Mouse (Mus musculus) midbrain, embryonic 11.5 days (tissue): Measurements from ENCODE around the gene Il31ra. TPM values are rescaled to one million over a fixed set of nuclear protein-coding genes. Genes with fewer than 3 reads are reported as not detected.
"Not testable (repeated sequence)": the region's sequence is repeated elsewhere in the genome, so short reads cannot be mapped to it uniquely, and the experiment has no call there.

Source experiments
- ATAC-seq: fragments of 200-750 bp; cut with Nextera tagmentation; 2 replicates; pipeline ENCODE4 v1.8.0; 2017; ENCODE audit warnings: moderate TSS enrichment, moderate library complexity; ENCODE audit not compliant: low FRiP score
- DNase-seq: peaks from one replicate; pipeline ENCODE4 v3.0.0; 2015; ENCODE audit warnings: low spot score; ENCODE audit errors: missing footprints
- H3K27ac ChIP-seq: fragments of 300-500 bp; sonication (generic); 2 replicates; pipeline ENCODE4 v1.5.1; 2014; ENCODE audit warnings: low read depth, low read length
- H3K27me3 ChIP-seq: fragments of 300-500 bp; sonication (generic); 2 replicates; pipeline ENCODE4 v1.6.1; 2014; ENCODE audit warnings: mild to moderate bottlenecking, low read length, moderate library complexity, mixed read lengths; ENCODE audit not compliant: control insufficient read depth, insufficient read depth
- H3K36me3 ChIP-seq: fragments of 300-500 bp; sonication (generic); 2 replicates; pipeline ENCODE4 v1.6.1; 2014; ENCODE audit warnings: mild to moderate bottlenecking, low read length, moderate library complexity, mixed read lengths; ENCODE audit not compliant: control insufficient read depth, insufficient read depth
- H3K4me1 ChIP-seq: fragments of 300-500 bp; sonication (generic); 2 replicates; pipeline ENCODE4 v1.6.1; 2014; ENCODE audit warnings: low read length; ENCODE audit not compliant: control insufficient read depth, insufficient read depth
- H3K4me2 ChIP-seq: fragments of 300-500 bp; sonication (generic); 2 replicates; pipeline ENCODE4 v1.6.1; 2014; ENCODE audit warnings: mild to moderate bottlenecking, moderate library complexity
- H3K4me3 ChIP-seq: fragments of 300-500 bp; sonication (generic); 2 replicates; pipeline ENCODE4 v1.5.1; 2014; ENCODE audit warnings: low read depth, low read length
- H3K9ac ChIP-seq: fragments of 300-500 bp; sonication (generic); 2 replicates; pipeline ENCODE4 v1.6.1; 2014; ENCODE audit warnings: low read length
- H3K9me3 ChIP-seq: fragments of 300-500 bp; sonication (generic); 2 replicates; pipeline ENCODE4 v1.6.1; 2016; ENCODE audit warnings: low read length; ENCODE audit not compliant: control insufficient read depth
- WGBS: fragments of 180-500 bp; shearing (Covaris S2); extraction: QIAGEN DNeasy Blood & Tissue Kit; methylation state at CpG from one replicate; pipeline ENCODE4 v1.1.7; 2014; 5-methylcytosine and 5-hydroxymethylcytosine counted together
- polyA plus RNA-seq: library from polyadenylated mRNA; unstranded; fragments of >200 nt; fragmentation: Nextera tagmentation; extraction: Ambion mirVana; gene quantifications from 2 replicates; pipeline ENCODE4 v1.2.1, GENCODE M21; 2014

The Il31ra gene
- polyA plus RNA-seq, 1 experiment from 2014 or later = not detected

DNA sequence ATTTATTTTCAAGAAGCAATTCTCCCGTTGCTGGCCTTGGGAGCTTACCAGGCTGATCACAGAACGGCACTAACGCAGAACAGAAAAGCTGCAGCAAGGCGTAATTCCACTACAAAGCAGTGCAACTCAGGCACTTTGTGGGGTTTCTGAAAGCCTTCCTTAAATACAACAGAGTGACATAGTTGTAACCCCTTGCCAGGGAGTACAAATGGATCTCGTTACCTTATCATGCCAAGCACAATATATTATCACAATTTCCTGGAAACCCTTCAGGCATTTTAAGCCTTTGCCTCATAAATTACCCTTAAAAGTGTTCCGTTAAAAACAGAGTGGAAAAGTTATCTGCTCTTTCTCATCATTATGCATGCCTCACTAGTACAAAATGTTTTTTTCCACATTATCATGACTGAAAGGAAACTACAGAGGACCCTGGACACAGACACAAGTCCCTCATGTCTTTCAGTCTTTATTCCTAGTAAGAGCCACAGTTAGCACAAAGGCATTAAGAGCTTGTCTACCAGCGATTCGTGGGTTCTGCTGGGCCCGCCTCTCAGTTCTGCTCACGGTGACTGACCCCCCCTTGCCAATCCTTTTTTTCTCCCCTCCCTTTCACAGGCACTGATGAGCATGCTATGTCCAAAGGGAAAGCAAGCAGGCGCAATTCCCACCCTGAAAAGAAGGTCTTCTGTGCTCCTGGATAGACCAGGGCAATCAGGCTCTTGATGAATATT lies 13.4 kb downstream of the Il31ra start:
- WGBS = 42% methylated on average over 11 of the region's 11 CpGs
- no peak overlapping the region for H3K4me2 ChIP-seq
- no peaks in the 10 kb centered on the region for H3K36me3 ChIP-seq
- no peaks in the 10 kb centered on the region for H3K4me1 ChIP-seq
- DNase-seq (no peak), ATAC-seq (no peak)
- H3K4me3 ChIP-seq = no peak overlapping the region
- no peak overlapping the region for H3K27ac ChIP-seq
- H3K9me3 ChIP-seq = no peaks in the 10 kb centered on the region
- H3K9ac ChIP-seq = no peak overlapping the region
- no peaks in the 10 kb centered on the region for H3K27me3 ChIP-seq

DNA sequence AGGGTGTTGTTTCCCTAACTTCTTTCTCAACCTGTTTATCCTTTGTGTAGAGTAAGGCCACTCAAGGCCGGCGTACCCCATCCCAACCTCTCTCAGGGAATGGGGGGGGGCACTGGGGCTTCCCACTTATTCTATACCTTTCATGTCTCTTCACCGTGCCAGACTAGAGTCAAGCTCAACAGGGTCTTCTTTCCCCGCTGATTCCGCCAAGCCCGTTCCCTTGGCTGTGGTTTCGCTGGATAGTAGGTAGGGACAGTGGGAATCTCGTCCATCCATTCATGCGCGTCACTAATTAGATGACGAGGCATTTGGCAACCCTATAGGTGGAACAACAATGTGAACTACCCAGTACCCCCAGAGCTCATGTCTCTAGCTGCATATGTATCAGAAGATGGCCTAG lies 16.1 kb downstream of the Il31ra start:
- WGBS = 69% methylated on average over 11 of the region's 11 CpGs
- H3K4me3 ChIP-seq, H3K9ac ChIP-seq, H3K4me2 ChIP-seq, H3K36me3 ChIP-seq, H3K27me3 ChIP-seq, H3K27ac ChIP-seq, H3K9me3 ChIP-seq, ATAC-seq, DNase-seq, H3K4me1 ChIP-seq: not testable (repeated sequence)

DNA sequence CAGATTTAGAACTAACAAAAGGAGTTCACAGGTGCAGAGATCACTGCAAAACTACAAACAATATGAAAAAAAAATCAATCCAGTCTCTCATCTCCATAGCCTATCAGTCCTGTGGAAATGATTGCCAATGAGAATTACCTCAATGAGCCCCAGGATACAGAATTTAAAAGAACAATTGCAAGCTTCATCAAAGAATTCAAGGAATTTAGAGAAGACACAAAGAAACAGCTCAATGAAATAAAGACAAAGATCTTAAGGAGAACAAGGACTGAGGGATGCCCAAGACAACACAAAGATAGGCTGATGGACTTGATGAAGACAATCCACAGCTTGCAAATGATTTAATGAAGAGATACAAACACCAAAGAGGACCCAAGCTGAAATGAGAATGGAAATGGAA lies 20.4 kb downstream of the Il31ra start:
- no peak for DNase-seq
- Histone ChIP-seq H3K27ac (no peak overlapping the region), H3K36me3 (no peaks in the 10 kb centered on the region), H3K4me3 (no peak overlapping the region), H3K27me3 (no peaks in the 10 kb centered on the region), H3K4me2 (no peak overlapping the region), H3K4me1 (no peaks in the 10 kb centered on the region), H3K9me3 (no peaks in the 10 kb centered on the region), H3K9ac (no peak overlapping the region)
- ATAC-seq = no peak

DNA sequence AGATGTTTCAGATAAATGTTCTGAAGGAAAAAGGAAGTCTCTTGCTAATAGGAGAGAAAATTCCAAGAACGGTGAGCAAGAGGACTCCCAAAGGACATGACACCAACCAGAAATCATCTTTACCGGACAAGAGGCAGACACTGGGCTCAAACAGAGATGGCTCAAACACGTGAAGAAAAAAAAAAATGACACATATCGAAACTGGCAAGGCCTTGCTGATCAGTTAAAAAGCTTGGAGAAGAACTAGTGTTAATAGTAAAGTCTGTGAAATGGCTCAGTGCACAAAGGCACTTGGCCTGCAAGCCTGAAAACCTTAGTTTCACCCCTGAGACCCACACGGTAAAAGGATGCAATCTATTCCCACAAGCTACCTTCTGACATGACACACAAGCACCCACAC lies 23.4 kb downstream of the Il31ra start:
- H3K9me3 ChIP-seq = no peaks in the 10 kb centered on the region
- no peaks in the 10 kb centered on the region for H3K27me3 ChIP-seq
- H3K4me2 ChIP-seq = no peak overlapping the region
- H3K4me3 ChIP-seq = no peak overlapping the region
- no peaks in the 10 kb centered on the region for H3K4me1 ChIP-seq
- no peaks in the 10 kb centered on the region for H3K36me3 ChIP-seq
- no peak overlapping the region for H3K27ac ChIP-seq
- 84% methylated on average over 5 of the region's 5 CpGs for WGBS
- H3K9ac ChIP-seq = no peak overlapping the region
- ATAC-seq (no peak), DNase-seq (no peak)

DNA sequence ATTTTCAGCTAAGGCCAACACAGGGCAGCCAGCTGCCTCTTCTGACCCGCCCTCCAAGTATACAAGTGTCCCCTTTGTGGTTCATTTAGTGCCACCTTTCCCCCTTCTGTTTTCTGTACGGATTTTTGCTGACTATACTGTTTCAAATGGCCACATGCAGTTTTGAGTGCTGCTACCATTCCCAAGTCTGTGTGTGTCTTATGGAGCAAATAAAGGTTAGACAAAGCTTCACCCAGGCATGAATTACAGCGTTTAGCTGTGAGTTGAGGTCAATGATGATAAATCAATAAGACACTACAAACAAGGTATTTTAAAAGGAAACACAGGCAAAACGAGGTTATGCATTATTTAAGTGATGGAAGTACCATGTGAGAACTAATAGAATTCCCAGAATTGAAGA lies 24.6 kb downstream of the Il31ra start:
- Histone ChIP-seq H3K9ac (no peak overlapping the region), H3K9me3 (no peaks in the 10 kb centered on the region), H3K27me3 (no peaks in the 10 kb centered on the region), H3K4me3 (no peak overlapping the region), H3K4me2 (no peak overlapping the region), H3K27ac (no peak overlapping the region), H3K4me1 (no peaks in the 10 kb centered on the region), H3K36me3 (no peaks in the 10 kb centered on the region)
- WGBS = 66% methylated on average over 4 of the region's 4 CpGs
- DNase-seq (no peak), ATAC-seq (no peak)

DNA sequence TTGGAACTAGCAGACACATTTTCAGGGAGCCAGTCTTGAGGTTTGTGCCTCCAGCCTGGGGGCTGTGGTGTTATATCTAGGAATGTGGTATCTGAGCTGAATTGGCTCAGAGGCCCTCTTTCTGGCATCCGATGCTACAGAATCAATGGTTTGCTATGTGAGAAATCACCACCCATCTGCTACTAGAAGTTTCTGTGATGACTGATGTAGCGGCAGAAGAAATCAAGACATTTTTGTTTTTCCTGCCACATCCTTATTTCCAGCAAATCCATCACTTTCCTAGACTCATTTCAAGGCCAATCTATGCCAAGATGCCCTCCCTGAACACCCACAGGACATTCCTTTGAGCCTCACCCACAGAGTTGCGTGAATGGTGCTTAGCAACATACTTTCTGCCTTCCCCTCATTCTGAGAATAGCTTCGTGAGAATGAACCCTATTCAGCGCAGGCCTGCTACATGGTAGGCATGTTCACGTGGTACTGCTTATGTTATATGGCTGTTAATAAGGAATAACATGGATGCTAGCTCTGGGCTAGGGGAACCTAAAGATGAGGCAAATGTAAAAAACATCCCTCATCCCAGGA lies 33.5 kb downstream of the Il31ra start:
- Histone ChIP-seq H3K4me2 (no peak overlapping the region), H3K9ac (no peak overlapping the region), H3K36me3 (no peaks in the 10 kb centered on the region), H3K4me3 (no peak overlapping the region), H3K9me3 (no peaks in the 10 kb centered on the region), H3K27me3 (no peaks in the 10 kb centered on the region), H3K4me1 (no peaks in the 10 kb centered on the region), H3K27ac (no peak overlapping the region)
- DNase-seq (no peak), ATAC-seq (no peak)
- 89% methylated on average over 6 of the region's 6 CpGs for WGBS

DNA sequence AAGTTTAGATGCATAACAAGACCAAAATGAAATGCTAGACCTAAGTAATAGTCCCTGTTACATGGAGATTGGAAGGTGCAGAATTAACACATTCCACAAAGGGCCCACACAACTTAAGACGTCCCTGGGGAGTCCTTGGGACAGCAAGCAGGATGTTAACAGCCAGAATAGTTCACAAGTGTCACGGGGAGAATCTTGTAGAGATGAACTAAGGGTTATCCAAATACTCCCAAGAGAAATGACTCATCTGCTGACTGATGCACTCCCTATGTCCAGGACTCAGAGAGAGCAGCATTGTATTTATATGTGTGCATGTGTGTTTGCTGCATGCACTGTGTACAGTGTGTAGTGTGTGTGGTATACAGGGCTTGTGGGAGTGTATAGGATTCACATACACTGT lies 37.7 kb downstream of the Il31ra start:
- Histone ChIP-seq H3K9ac (no peak overlapping the region), H3K36me3 (no peaks in the 10 kb centered on the region), H3K27me3 (no peaks in the 10 kb centered on the region), H3K27ac (no peak overlapping the region), H3K4me1 (no peaks in the 10 kb centered on the region), H3K4me2 (no peak overlapping the region), H3K9me3 (no peaks in the 10 kb centered on the region), H3K4me3 (no peak overlapping the region)
- no peak for ATAC-seq
- 54% methylated on average over 2 of the region's 2 CpGs for WGBS
- no peak for DNase-seq

DNA sequence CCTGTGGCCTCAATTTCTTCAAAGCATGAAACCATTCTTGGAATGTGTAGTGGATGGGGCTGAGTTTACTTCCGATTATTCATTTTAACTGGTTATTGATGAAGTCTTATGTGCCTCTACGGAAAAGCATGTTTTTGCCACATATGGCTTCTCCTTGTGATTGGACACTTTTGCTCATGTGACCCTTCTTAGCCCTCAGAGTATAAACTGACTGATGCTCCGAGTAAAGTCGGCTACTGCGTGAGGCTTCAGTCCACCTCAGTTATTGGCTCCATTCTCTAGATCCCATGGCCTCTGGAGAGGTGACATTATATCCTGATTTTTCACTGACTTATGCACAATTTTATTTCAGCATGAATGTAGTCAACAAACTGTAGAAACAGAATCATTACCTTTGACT lies 40.9 kb downstream of the Il31ra start:
- Histone ChIP-seq H3K27me3 (no peaks in the 10 kb centered on the region), H3K9me3 (no peaks in the 10 kb centered on the region), H3K4me2 (no peak overlapping the region), H3K4me3 (no peak overlapping the region), H3K4me1 (no peaks in the 10 kb centered on the region), H3K36me3 (no peaks in the 10 kb centered on the region), H3K27ac (no peak overlapping the region), H3K9ac (no peak overlapping the region)
- DNase-seq (no peak), ATAC-seq (no peak)
- WGBS = 90% methylated on average over 5 of the region's 5 CpGs

DNA sequence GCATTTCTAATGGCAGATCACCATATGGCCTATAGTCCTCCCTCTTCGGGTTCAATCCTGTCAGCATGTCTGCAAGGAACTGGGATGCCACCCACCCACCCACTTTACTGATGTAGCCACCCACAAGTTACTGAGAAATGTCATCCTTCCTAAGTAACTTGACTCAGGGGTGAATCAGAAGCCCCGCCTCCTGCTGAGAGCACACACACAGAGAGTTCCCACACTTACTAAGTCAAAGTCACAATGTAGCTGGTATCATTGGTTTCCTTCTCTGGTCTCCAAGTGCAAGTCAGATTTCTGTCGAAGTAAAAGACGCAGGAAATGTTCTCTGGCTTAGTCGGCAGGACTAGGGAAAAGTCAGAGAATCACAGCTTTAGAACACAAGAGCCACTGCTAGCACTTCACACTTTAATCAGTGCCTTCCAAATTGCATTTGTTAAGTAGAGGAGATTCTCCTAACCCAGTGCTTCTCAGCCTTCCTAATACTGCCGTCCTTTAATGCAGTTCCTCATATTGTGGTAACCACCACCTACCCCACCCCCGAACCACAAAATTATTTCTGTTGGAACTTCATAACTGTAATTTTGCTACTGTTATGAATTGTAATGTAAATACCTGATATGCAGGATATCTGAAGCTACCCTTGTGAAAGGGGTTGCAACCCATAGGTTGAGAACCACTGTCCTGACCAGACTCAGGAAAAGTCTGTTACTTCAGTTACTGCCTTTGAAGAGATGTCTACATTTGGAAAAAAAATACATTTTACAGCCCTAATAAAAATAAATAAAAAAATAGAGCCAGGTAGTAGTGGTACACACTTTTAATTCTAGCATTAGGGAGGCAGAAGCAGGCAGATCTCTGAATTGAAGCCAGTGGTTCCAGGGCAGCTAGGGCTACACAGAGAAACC lies 42.3 kb downstream of the Il31ra start:
- Histone ChIP-seq H3K27me3 (no peaks in the 10 kb centered on the region), H3K4me3 (no peak overlapping the region), H3K4me2 (no peak overlapping the region), H3K36me3 (no peaks in the 10 kb centered on the region), H3K9ac (no peak overlapping the region), H3K27ac (no peak overlapping the region), H3K4me1 (no peaks in the 10 kb centered on the region), H3K9me3 (no peaks in the 10 kb centered on the region)
- DNase-seq (no peak), ATAC-seq (no peak)
- 84% methylated on average over 7 of the region's 7 CpGs for WGBS
